Mouse (Mus musculus): ENCODE results near the gene Elfn1. TPM values are rescaled to one million over a fixed set of nuclear protein-coding genes. Genes with fewer than 3 reads are reported as not detected.

The Elfn1 gene
- polyA plus RNA-seq, 1 experiment from 2014 or later: 3.0 TPM

DNA sequence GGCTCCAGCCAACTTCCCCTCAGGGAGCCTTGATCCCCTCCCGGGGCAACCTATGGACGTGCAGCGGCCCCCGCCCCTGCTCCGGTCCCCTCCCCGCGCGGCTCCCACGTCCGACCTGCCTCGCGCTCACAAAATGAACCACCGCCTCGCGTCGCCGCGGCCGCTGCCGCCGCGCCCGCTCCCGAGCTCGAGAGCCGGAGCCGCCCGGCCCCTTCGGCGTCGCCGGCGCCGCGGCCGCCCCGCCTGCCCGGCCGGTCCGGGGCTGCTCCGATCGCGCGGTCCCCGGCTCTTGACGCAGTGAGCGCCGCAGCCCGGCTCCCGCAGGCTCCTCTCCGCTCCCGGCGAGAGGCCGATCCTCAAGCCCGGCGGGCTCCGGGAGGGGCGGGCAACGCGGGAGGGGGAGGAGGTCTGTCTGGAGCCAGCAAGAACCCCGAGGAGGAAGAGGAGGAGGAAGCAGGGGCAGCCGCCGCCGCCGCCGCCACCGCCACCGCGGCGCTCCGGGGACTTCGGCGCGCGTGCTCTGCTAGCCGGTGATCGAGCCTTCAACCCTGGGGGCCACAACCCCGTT is 584 bp downstream of the Elfn1 start:
- peak overlapping the region; percentile 59 for H3K4me3 ChIP-seq (replicated peaks; ENCODE audit: low read depth, low read length)
- peaks cover 60% of the 10 kb centered on the region for H3K27me3 ChIP-seq (ENCODE audit: control insufficient read depth, insufficient read depth, low read length)
- WGBS: under 1% methylated on average over 65 of the region's 78 CpGs
- H3K4me1 ChIP-seq (ENCODE audit: control insufficient read depth, insufficient read depth, low read length): peaks cover 30% of the 10 kb centered on the region; the same call in 1 of the 2 replicates
- ATAC-seq (ENCODE audit: low FRiP score, low TSS enrichment) (peak; percentile 41; the same call in 1 of the 2 replicates), DNase-seq (peak; percentile 72)
- H3K4me2 ChIP-seq (ENCODE audit: low read length): peak overlapping the region; percentile 95
- H3K36me3 ChIP-seq (ENCODE audit: control insufficient read depth, insufficient read depth, low read length): no peaks in the 10 kb centered on the region
- peak overlapping the region; percentile 70 for H3K9ac ChIP-seq (replicated peaks; ENCODE audit: low read length)
- H3K27ac ChIP-seq (replicated peaks; ENCODE audit: low read depth, low read length): 0 out of 2 replicates have a peak overlapping the region, but pooled peaks have one; percentile 26
- H3K9me3 ChIP-seq (ENCODE audit: control insufficient read depth, low read length): no peaks in the 10 kb centered on the region

DNA sequence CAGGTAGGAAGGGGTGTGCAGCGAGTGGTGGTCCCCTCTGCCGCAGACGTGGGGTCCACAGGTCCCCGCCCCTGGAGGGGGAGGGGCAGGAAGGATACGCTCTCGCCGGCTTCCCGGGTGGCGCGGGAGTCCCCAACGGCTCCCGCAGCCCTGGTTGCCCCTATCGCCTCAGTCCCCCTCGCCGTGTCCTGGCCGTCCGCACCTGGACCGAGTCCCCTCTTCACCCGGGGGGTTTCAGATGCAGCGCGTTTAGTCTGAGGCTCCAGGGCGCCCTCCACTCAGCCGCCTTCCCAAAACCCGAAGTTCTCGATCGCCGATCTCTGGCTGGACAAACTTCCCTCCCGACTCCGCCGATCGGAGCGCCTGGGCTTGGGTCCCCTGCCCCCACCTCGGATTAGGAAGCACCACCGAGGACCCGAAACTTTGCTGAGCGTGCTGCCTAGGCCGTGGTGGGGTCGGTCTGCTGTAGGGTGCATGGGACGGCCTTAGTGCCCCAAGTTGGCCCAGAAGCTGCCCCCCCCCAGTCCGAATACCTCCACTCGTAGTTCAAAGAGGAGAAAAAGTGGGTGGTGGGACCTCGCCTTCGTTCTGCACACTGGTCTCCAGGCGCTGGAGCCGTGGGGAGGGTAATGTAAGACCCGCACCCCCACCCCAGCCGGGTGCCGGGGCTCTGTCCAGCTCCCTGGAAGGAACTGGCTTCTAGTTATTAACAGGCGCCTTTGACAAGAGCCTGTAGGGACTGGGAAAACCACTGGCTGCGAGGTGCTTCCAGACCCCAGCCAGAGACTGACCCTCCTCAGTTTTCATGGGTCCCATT is 1.3 kb downstream of the Elfn1 start:
- Histone ChIP-seq H3K27me3 (ENCODE audit: control insufficient read depth, insufficient read depth, low read length) (peaks cover 67% of the 10 kb centered on the region), H3K4me1 (ENCODE audit: control insufficient read depth, insufficient read depth, low read length) (peaks cover 30% of the 10 kb centered on the region; the same call in 1 of the 2 replicates), H3K27ac (replicated peaks; ENCODE audit: low read depth, low read length) (0 out of 2 replicates have a peak overlapping the region, but pooled peaks have one; percentile 26), H3K9ac (replicated peaks; ENCODE audit: low read length) (peak overlapping the region; percentile 70), H3K36me3 (ENCODE audit: control insufficient read depth, insufficient read depth, low read length) (no peaks in the 10 kb centered on the region), H3K4me3 (replicated peaks; ENCODE audit: low read depth, low read length) (peak overlapping the region; percentile 59), H3K9me3 (ENCODE audit: control insufficient read depth, low read length) (no peaks in the 10 kb centered on the region), H3K4me2 (ENCODE audit: low read length) (peak overlapping the region; percentile 95)
- DNase-seq: peak; percentile 64
- under 1% methylated on average over 48 of the region's 50 CpGs for WGBS
- no peak for ATAC-seq (ENCODE audit: low FRiP score, low TSS enrichment)

DNA sequence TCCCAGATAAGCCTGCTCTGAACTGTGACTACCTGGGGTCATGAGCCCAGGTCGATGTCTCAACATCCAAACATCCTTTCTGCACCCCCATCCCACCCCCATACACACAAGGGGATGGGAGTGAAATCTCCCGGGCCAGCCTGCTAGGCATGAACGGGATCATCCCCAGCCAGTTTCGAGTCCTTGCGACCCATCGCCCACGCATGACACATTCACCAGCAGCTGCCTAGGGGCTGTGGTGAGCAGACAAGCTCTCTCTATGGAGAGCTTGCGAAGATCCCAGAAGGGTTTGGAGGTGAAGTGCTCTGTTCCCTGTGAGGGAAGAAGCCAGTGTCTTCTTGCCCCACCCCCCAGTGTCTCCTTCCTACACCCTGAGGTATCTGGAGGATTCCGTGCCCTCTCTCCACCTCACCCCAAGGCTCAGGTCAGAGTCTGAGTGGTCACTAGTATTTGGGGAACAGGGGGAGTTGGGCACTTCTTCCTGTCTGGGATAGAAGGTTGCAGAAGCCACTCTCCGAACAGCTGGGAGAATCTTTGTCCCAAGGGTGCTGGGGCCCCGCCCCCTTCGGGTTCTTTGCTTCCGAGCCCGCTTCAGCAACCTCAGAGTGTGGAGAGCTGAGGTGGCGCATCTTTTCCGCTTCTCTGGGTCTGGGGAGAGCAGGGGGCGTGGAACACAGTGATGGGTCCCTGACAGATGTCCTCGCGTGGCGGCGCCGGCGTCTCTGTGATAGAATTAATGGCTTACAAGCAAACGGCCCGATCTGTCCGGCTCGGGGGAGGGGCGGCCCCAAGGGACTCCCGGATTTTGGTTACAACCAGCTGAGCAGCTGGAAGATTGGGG is 2.2 kb downstream of the Elfn1 start:
- H3K36me3 ChIP-seq (ENCODE audit: control insufficient read depth, insufficient read depth, low read length): no peaks in the 10 kb centered on the region
- no peaks in the 10 kb centered on the region for H3K9me3 ChIP-seq (ENCODE audit: control insufficient read depth, low read length)
- peak overlapping the region; percentile 95 for H3K4me2 ChIP-seq (ENCODE audit: low read length)
- peak overlapping the region; percentile 59 for H3K4me3 ChIP-seq (replicated peaks; ENCODE audit: low read depth, low read length)
- peaks cover 72% of the 10 kb centered on the region for H3K27me3 ChIP-seq (ENCODE audit: control insufficient read depth, insufficient read depth, low read length)
- no peak for ATAC-seq (ENCODE audit: low FRiP score, low TSS enrichment)
- no peak overlapping the region for H3K27ac ChIP-seq (replicated peaks; ENCODE audit: low read depth, low read length)
- 1% methylated on average over 29 of the region's 29 CpGs for WGBS
- peak; percentile 64 for DNase-seq
- H3K4me1 ChIP-seq (ENCODE audit: control insufficient read depth, insufficient read depth, low read length): peaks cover 30% of the 10 kb centered on the region; the same call in 1 of the 2 replicates
- H3K9ac ChIP-seq (replicated peaks; ENCODE audit: low read length): 0 out of 2 replicates have a peak overlapping the region, but pooled peaks have one; percentile 23

DNA sequence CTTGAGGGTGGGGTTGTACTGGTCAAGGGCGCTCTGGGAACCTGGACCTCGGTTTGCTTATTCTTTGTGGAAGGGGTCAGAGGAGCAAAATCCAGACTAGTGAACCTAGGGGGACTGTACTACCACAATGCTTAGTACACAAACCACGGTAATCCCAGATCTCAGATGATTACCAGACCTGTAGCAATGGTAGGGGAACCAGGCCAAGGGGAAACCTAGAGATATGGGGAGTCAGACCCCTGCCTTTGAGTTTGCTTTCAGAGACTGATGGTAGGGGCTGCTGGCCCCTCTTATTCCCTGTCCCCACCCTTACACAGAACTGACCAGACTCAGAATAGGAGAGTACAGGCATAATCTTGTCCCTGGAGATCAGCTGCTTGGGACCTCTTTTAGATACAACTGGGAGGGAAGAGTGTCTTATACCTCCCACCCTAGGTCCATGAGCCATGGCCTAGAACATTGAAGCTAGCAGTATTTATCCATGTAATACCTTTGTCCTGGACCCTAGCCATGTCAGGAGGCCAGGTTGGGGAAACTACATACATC is 3.1 kb downstream of the Elfn1 start:
- no peak overlapping the region; the same call in 1 of the 2 replicates for H3K4me3 ChIP-seq (replicated peaks; ENCODE audit: low read depth, low read length)
- H3K36me3 ChIP-seq (ENCODE audit: control insufficient read depth, insufficient read depth, low read length): no peaks in the 10 kb centered on the region
- H3K9ac ChIP-seq (replicated peaks; ENCODE audit: low read length): no peak overlapping the region

DNA sequence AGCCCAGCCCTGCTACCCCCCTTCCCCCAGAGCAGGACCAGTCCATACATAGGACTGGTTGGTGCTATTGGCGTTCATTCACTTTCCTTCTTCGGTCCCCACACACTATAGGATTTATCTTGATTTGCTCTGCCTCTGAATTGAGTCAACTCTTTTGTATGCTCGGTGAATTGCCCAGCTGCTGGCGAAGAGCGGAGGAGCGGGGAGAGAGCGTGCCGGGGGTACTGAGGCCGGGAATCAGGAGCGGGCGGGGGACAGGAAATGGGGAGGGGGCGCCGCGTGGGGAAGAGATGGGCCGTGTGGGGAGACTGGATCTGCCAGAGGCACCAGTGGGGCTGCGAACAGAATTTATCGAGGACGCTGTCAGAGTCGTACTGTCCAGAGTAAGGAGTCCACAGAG is 3.8 kb downstream of the Elfn1 start:
- Histone ChIP-seq H3K4me1 (ENCODE audit: control insufficient read depth, insufficient read depth, low read length) (peaks cover 30% of the 10 kb centered on the region; the same call in 1 of the 2 replicates), H3K9ac (replicated peaks; ENCODE audit: low read length) (peak overlapping the region; percentile 49; the same call in 1 of the 2 replicates), H3K4me3 (replicated peaks; ENCODE audit: low read depth, low read length) (peak overlapping the region; percentile 47), H3K27me3 (ENCODE audit: control insufficient read depth, insufficient read depth, low read length) (peaks cover 62% of the 10 kb centered on the region), H3K9me3 (ENCODE audit: control insufficient read depth, low read length) (no peaks in the 10 kb centered on the region), H3K36me3 (ENCODE audit: control insufficient read depth, insufficient read depth, low read length) (no peaks in the 10 kb centered on the region), H3K4me2 (ENCODE audit: low read length) (peak overlapping the region; percentile 95), H3K27ac (replicated peaks; ENCODE audit: low read depth, low read length) (peak overlapping the region; percentile 65)
- 2% methylated on average over 19 of the region's 19 CpGs for WGBS
- ATAC-seq (ENCODE audit: low FRiP score, low TSS enrichment) (no peak), DNase-seq (peak; percentile 64)

More for the DNA sequence above, 3.1 kb downstream of the Elfn1 start:
- 8% methylated on average over 3 of the region's 3 CpGs for WGBS
- ATAC-seq (ENCODE audit: low FRiP score, low TSS enrichment): no peak
- H3K4me1 ChIP-seq (ENCODE audit: control insufficient read depth, insufficient read depth, low read length): peaks cover 30% of the 10 kb centered on the region; the same call in 1 of the 2 replicates
- no peak overlapping the region for H3K27ac ChIP-seq (replicated peaks; ENCODE audit: low read depth, low read length)
- H3K27me3 ChIP-seq (ENCODE audit: control insufficient read depth, insufficient read depth, low read length): peaks cover 68% of the 10 kb centered on the region
- peak overlapping the region; percentile 95 for H3K4me2 ChIP-seq (ENCODE audit: low read length)
- H3K9me3 ChIP-seq (ENCODE audit: control insufficient read depth, low read length): no peaks in the 10 kb centered on the region
- no peak for DNase-seq

DNA sequence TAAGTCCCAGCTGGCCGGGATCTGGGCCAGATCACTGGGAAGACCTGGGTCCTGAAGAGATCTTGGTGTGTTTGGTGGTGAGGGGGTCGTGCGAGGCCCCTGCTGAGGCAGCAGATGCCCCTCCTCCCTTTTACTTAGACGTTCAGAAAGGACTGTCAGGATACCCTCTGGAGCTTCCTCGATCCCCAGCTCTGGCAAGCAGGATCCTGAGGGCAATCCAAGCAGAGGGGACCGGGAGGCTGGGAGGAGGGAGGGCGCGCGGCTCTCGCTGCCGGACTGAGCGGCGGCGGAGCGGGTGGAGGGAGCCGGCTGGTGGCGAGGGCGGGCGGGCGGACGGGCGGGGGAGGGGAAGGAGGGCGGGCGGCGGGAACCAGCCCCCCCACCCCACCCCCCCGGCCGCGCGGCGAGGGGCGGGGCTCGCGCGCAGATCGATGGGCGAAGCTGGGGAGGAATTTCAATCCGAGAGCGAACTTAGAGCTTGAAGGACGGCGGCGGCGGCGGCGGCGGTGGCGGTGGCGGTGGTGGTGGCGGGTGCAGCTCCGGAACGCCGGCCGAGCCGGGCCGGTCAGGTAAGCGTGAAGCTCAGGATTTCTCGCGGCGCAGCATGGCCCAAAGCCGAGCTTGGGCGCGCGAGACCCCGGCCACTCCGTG is 4.5 kb downstream of the Elfn1 start:
- DNase-seq: peak; percentile 70
- Histone ChIP-seq H3K4me2 (ENCODE audit: low read length) (peak overlapping the region; percentile 95), H3K9ac (replicated peaks; ENCODE audit: low read length) (peak overlapping the region; percentile 49), H3K36me3 (ENCODE audit: control insufficient read depth, insufficient read depth, low read length) (no peaks in the 10 kb centered on the region), H3K4me3 (replicated peaks; ENCODE audit: low read depth, low read length) (peak overlapping the region; percentile 47), H3K27me3 (ENCODE audit: control insufficient read depth, insufficient read depth, low read length) (peaks cover 54% of the 10 kb centered on the region), H3K27ac (replicated peaks; ENCODE audit: low read depth, low read length) (peak overlapping the region; percentile 65), H3K4me1 (ENCODE audit: control insufficient read depth, insufficient read depth, low read length) (peaks cover 30% of the 10 kb centered on the region; the same call in 1 of the 2 replicates), H3K9me3 (ENCODE audit: control insufficient read depth, low read length) (no peaks in the 10 kb centered on the region)
- ATAC-seq (ENCODE audit: low FRiP score, low TSS enrichment): peak; percentile 12; the same call in 1 of the 2 replicates
- WGBS: under 1% methylated on average over 38 of the region's 64 CpGs

DNA sequence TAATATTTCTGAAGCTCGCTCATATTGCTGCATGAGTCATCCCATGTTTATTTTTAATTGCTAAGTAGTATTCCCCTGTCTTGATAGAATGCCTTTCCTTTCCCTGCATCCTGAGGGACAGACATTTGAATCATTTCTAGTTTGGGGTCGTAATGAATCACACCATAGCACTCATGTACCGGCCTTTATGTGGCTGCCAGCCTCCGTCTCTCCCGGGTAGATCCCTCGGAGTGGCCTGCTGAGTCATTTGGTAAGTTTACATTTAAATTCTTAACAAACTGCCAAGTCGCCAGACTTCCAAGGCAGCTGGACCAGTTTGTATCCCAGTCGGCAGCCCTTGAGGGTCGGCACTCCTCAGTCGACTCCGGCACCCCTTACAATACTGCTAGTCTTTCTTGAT is 13.9 kb downstream of the Elfn1 start:
- no peak overlapping the region for H3K4me3 ChIP-seq (replicated peaks; ENCODE audit: low read depth, low read length)
- no peaks in the 10 kb centered on the region for H3K4me1 ChIP-seq (ENCODE audit: control insufficient read depth, insufficient read depth, low read length)
- no peaks in the 10 kb centered on the region for H3K9me3 ChIP-seq (ENCODE audit: control insufficient read depth, low read length)
- H3K27ac ChIP-seq (replicated peaks; ENCODE audit: low read depth, low read length): no peak overlapping the region
- H3K4me2 ChIP-seq (ENCODE audit: low read length): no peak overlapping the region
- DNase-seq: no peak
- no peak overlapping the region for H3K9ac ChIP-seq (replicated peaks; ENCODE audit: low read length)
- H3K36me3 ChIP-seq (ENCODE audit: control insufficient read depth, insufficient read depth, low read length): no peaks in the 10 kb centered on the region
- H3K27me3 ChIP-seq (ENCODE audit: control insufficient read depth, insufficient read depth, low read length): no peaks in the 10 kb centered on the region
- WGBS: 71% methylated on average over 11 of the region's 11 CpGs
- no peak for ATAC-seq (ENCODE audit: low FRiP score, low TSS enrichment)
